Mouse (Mus musculus) embryonic facial prominence, embryonic 13.5 days (tissue): ENCODE results near the gene Tube1. TPM values are rescaled to one million over a fixed set of nuclear protein-coding genes. Genes with fewer than 3 reads are reported as not detected.

ENCODE experiments used
- ATAC-seq: fragments of 200-750 bp; cut with Nextera tagmentation; 2 replicates; pipeline ENCODE4 v1.8.0; 2017; ENCODE audit warnings: low read depth; ENCODE audit not compliant: insufficient number of reproducible peaks, insufficient read depth, low FRiP score, low TSS enrichment
- H3K27ac ChIP-seq: fragments of 300-500 bp; sonication (generic); 2 replicates; pipeline ENCODE4 v1.5.1; 2015; ENCODE audit warnings: moderate library complexity, mild to moderate bottlenecking, inconsistent platforms
- H3K27me3 ChIP-seq: fragments of 300-500 bp; sonication (generic); 2 replicates; pipeline ENCODE4 v1.6.1; 2015; ENCODE audit warnings: mild to moderate bottlenecking, inconsistent platforms
- H3K36me3 ChIP-seq: fragments of 300-500 bp; sonication (generic); 2 replicates; pipeline ENCODE4 v1.6.1; 2015; ENCODE audit warnings: mild to moderate bottlenecking, inconsistent platforms
- H3K4me1 ChIP-seq: fragments of 300-500 bp; sonication (generic); 2 replicates; pipeline ENCODE4 v1.6.1; 2015; ENCODE audit warnings: inconsistent platforms
- H3K4me2 ChIP-seq: fragments of 300-500 bp; sonication (generic); 2 replicates; pipeline ENCODE4 v1.6.1; 2015; ENCODE audit warnings: moderate library complexity, mild to moderate bottlenecking, inconsistent platforms
- H3K4me3 ChIP-seq: fragments of 300-500 bp; sonication (generic); 2 replicates; pipeline ENCODE4 v1.5.1; 2015; ENCODE audit warnings: mild to moderate bottlenecking, inconsistent platforms
- H3K9ac ChIP-seq: fragments of 300-500 bp; sonication (generic); 2 replicates; pipeline ENCODE4 v1.6.1; 2015; ENCODE audit warnings: mild to moderate bottlenecking, inconsistent platforms
- H3K9me3 ChIP-seq: fragments of 300-500 bp; sonication (generic); 2 replicates; pipeline ENCODE4 v1.6.1; 2016; ENCODE audit warnings: inconsistent platforms
- WGBS: fragments of 180-500 bp; shearing (Covaris S2); methylation state at CpG from one replicate; pipeline ENCODE4 v1.1.7; 2015; ENCODE audit warnings: mixed read lengths; 5-methylcytosine and 5-hydroxymethylcytosine counted together
- polyA plus RNA-seq: library from polyadenylated mRNA; unstranded; fragments of >200 nt; fragmentation: Nextera tagmentation; extraction: Ambion mirVana; gene quantifications from 2 replicates; pipeline ENCODE4 v1.2.1, GENCODE M21; 2015

The Tube1 gene
- polyA plus RNA-seq: 19.3 and 19.6 TPM in 2 replicates

DNA sequence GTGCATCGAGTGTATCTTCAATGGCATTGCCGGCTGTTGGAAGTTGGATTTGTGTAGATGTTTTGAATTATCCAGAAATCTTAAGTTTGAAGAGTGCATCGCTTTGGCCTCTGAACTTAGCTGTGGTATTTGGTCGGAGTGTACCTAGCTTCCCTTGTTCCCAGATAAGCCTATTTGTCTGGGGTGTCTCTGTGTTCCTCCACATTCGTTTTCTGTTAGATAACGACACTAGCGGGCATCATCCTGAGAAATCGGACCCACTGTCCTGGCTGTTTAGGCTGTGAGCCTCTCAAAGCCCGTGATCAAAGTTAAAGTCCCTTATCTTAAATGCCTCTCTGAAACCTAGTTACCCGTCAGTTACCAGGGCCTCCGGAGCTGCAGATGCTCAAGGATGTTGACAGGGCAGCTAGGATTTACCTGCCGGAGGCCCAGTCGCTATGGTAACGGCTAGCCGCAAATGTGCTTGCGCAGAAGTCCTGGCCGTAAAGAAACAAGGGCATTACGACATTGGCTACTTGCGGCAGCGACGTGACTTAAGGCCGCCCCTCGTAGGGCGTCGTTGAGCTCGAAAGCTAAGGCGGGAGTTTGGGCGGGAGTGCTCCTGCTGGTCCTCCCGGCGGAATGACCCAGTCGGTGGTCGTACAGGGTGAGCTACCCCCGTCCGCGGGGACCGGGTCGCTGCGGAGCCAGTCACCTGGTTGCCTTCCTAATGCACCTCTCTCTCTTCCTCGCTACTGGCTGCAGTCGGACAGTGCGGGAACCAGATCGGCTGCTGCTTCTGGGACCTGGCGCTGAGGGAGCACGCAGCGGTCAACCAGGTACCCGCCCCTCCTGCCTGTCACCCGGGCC, at the start of gene Tube1, which contains the start of gene Fam229b:
Gene Tube1, plus strand, starts transcription at position 515 of the 849 bp plus-strand sequence.
Gene Fam229b, minus strand, starts transcription at position 453 of the 849 bp plus-strand sequence.
- Histone ChIP-seq H3K4me3 (peak within 1 kb of the TSS; percentile 78), H3K27ac (peak within 1 kb of the TSS; percentile 23; the same call in 1 of the 2 replicates), H3K9ac (peak within 1 kb of the TSS; percentile 84), H3K4me2 (peak within 1 kb of the TSS; percentile 82), H3K4me1 (peaks cover 19% of the 10 kb centered on the region), H3K9me3 (no peaks in the 10 kb centered on the region), H3K36me3 (peaks cover 16% of the 10 kb centered on the region), H3K27me3 (no peaks in the 10 kb centered on the region)
- 4% methylated on average over 47 of the region's 47 CpGs for WGBS
- ATAC-seq: peak; percentile 78

DNA sequence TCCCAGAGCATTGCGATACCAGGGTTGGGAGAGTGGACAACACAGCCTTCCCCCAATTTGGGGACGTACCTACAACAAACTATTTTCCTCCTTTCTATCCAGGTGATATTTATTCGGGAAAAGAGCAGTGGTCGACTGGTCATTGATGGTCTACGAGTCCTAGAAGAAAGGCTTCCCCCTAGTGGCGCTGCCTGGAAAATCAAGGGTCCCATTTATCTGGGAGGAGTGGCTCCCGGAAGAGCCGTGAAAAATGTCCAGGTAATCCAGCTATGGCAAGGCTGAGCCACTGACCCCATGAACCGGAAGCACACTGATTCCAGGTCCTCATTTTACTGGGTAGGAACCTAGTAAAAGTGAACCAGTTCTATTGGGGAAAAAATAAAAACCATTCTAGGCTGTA, 36.8 kb upstream of the Tube1 start:
- ATAC-seq: no peak
- Histone ChIP-seq H3K36me3 (peaks cover 62% of the 10 kb centered on the region), H3K9ac (no peak overlapping the region), H3K27me3 (no peaks in the 10 kb centered on the region), H3K4me3 (no peak overlapping the region), H3K4me1 (no peaks in the 10 kb centered on the region), H3K9me3 (no peaks in the 10 kb centered on the region), H3K4me2 (no peak overlapping the region), H3K27ac (no peak overlapping the region)
- 81% methylated on average over 9 of the region's 9 CpGs for WGBS

DNA sequence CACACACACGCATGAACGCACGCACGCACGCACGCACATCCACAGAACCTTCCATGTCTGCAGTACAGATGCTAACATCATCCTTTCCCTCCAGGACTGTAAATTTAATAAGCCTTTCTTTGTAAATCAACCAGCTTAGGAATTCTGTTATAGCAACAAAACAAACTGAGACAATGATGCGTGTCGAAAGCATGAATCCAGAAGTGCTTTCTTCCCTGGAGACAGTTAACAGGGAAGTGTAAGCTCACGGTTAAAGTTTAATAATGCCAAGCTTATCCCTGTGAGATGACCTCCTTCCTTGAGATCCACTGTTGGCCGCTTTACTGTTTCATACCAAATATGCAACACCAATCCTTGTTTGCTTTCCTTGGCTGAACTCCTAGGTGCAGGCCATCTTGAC, 35.0 kb upstream of the Tube1 start:
- Histone ChIP-seq H3K27ac (no peak overlapping the region), H3K9ac (no peak overlapping the region), H3K36me3 (peaks cover 71% of the 10 kb centered on the region), H3K4me2 (no peak overlapping the region), H3K4me1 (no peaks in the 10 kb centered on the region), H3K4me3 (no peak overlapping the region), H3K27me3 (no peaks in the 10 kb centered on the region), H3K9me3 (no peaks in the 10 kb centered on the region)
- 89% methylated on average over 10 of the region's 10 CpGs for WGBS
- no peak for ATAC-seq

- no peaks in the 10 kb centered on the region for H3K4me1 ChIP-seq
- ATAC-seq: no peak
- no peak overlapping the region for H3K4me3 ChIP-seq
- no peaks in the 10 kb centered on the region for H3K27me3 ChIP-seq
- no peak overlapping the region for H3K9ac ChIP-seq
- no peak overlapping the region for H3K27ac ChIP-seq
- WGBS: 90% methylated on average over 8 of the region's 8 CpGs
- H3K9me3 ChIP-seq: no peaks in the 10 kb centered on the region
- H3K4me2 ChIP-seq: no peak overlapping the region
- H3K36me3 ChIP-seq: peaks cover 62% of the 10 kb centered on the region
These were observed 28.9 kb upstream of the Tube1 start for GRCm38 (mm10) chr10:39104803-39105449.

GRCm38 (mm10) chr10:39106413-39106812, 27.4 kb upstream of the Tube1 start:
- H3K4me1 ChIP-seq: no peaks in the 10 kb centered on the region
- peaks cover 73% of the 10 kb centered on the region for H3K36me3 ChIP-seq
- ATAC-seq: no peak
- no peak overlapping the region for H3K4me3 ChIP-seq
- H3K9ac ChIP-seq: no peak overlapping the region
- H3K4me2 ChIP-seq: no peak overlapping the region
- no peaks in the 10 kb centered on the region for H3K27me3 ChIP-seq
- 62% methylated on average over 3 of the region's 3 CpGs for WGBS
- H3K27ac ChIP-seq: no peak overlapping the region
- no peaks in the 10 kb centered on the region for H3K9me3 ChIP-seq

DNA sequence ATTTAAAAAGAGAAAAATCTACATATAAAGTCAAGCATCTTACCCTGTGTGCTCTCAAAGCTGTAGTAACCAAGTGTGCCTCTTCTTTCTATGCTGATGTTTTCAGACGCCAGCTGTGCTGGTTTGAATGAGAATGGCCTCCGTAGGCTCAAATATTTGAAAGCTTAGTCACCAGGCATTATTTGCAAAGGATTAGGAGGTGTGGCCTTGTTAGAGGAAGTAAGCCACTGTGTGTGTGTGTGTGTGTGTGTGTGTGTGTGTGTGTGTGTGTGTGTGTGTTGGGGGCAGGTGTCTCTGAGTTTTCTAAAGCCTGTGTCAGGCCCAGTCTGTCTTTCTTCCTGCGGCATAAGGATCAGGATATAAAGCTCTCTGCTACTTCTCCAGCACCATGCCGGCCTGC, 26.8 kb upstream of the Tube1 start:
- H3K4me1 ChIP-seq: no peaks in the 10 kb centered on the region
- peaks cover 74% of the 10 kb centered on the region for H3K36me3 ChIP-seq
- no peak overlapping the region for H3K9ac ChIP-seq
- H3K27me3 ChIP-seq: no peaks in the 10 kb centered on the region
- H3K4me2 ChIP-seq: no peak overlapping the region
- H3K4me3 ChIP-seq: no peak overlapping the region
- 53% methylated on average over 4 of the region's 4 CpGs for WGBS
- no peak overlapping the region for H3K27ac ChIP-seq
- no peak for ATAC-seq
- no peaks in the 10 kb centered on the region for H3K9me3 ChIP-seq

DNA sequence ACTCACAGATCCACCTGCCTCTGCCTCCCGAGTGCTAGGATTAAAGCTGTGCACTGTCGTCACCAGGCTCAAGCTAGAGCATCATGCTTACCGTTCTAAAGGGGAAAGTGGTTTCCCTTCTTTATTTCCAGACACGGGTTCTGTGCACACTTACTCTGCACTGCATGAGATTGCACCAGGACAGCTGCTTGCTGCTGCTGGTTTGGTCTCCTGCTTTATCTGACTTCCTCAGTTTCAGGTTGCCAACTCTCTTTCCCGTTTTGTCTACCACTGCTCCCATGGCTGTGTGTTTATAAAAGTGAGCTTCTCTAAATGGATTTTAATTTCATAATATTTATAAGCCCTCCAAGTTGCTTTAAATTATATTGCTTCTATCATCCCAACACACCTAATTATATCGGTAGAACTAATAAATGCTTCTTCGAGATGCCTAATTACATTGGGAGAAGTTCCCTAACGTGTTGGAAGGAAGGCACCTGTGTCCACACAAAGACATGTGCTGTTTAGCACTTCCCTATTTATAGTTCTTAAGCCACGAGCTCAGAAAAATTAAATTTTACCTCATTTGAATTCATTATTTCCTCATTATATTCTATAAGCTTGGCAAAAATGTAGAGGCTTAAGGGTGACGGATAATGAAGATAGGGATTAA, 24.8 kb upstream of the Tube1 start:
- no peak overlapping the region for H3K9ac ChIP-seq
- H3K4me3 ChIP-seq: no peak overlapping the region
- 80% methylated on average over 10 of the region's 10 CpGs for WGBS
- ATAC-seq: no peak
- no peaks in the 10 kb centered on the region for H3K4me1 ChIP-seq
- H3K27me3 ChIP-seq: no peaks in the 10 kb centered on the region
- H3K36me3 ChIP-seq: peaks cover 58% of the 10 kb centered on the region
- H3K9me3 ChIP-seq: no peaks in the 10 kb centered on the region
- no peak overlapping the region for H3K4me2 ChIP-seq
- H3K27ac ChIP-seq: no peak overlapping the region

DNA sequence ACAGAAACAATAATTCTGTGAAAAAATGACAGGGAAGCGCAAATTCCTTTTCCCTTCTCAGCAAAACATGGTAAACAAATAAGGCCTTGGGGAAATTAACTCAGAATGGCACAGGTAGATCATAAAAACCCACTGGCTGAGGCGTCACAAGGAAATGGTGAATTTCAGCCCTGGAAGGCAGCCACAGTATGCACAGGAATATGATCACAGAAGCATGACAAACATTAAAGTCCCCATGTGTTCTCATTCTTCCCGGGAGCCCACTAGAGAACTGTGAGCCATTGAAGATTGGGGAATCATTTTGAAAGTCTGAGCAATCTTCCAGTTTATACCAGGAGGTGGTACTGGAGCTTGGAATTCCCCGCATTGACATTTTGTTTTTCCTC, 24.3 kb upstream of the Tube1 start:
- 64% methylated on average over 4 of the region's 4 CpGs for WGBS
- no peaks in the 10 kb centered on the region for H3K9me3 ChIP-seq
- H3K9ac ChIP-seq: no peak overlapping the region
- H3K4me3 ChIP-seq: no peak overlapping the region
- no peak overlapping the region for H3K27ac ChIP-seq
- ATAC-seq: no peak
- no peaks in the 10 kb centered on the region for H3K27me3 ChIP-seq
- no peaks in the 10 kb centered on the region for H3K4me1 ChIP-seq
- H3K4me2 ChIP-seq: no peak overlapping the region
- H3K36me3 ChIP-seq: peaks cover 58% of the 10 kb centered on the region

- Histone ChIP-seq H3K9me3 (no peaks in the 10 kb centered on the region), H3K9ac (no peak overlapping the region), H3K36me3 (no peaks in the 10 kb centered on the region), H3K4me1 (no peaks in the 10 kb centered on the region), H3K27me3 (no peaks in the 10 kb centered on the region), H3K4me2 (no peak overlapping the region), H3K4me3 (no peak overlapping the region), H3K27ac (no peak overlapping the region)
- WGBS: 31% methylated on average over 4 of the region's 4 CpGs
- ATAC-seq: no peak
These were observed 12.4 kb upstream of the Tube1 start for GRCm38 (mm10) chr10:39121412-39121811.

DNA sequence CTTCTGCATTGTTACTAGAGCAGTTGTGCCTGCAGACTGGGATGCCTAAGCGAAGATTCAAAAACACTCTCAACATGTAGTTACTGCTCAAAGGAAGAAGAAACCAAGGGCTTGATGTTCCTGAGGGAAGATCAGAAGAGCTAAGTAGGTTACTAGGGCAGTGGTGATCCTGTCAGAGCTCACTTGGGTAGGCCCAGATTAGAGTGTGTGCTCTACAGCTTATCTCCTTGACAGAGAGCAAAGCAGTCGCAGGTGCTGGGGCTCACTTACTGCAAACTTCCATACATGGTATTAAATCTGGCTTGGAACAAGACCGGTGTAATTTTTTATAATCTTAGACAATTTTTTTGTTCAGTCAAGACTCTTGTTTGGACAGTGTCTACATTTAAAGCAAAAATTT, 4.0 kb downstream of the Tube1 start:
- peaks cover 19% of the 10 kb centered on the region for H3K4me1 ChIP-seq
- 99% methylated on average over 3 of the region's 3 CpGs for WGBS
- H3K9ac ChIP-seq: no peak overlapping the region
- H3K36me3 ChIP-seq: peaks cover 45% of the 10 kb centered on the region
- no peaks in the 10 kb centered on the region for H3K27me3 ChIP-seq
- H3K4me3 ChIP-seq: no peak overlapping the region
- H3K4me2 ChIP-seq: no peak overlapping the region
- H3K9me3 ChIP-seq: no peaks in the 10 kb centered on the region
- no peak for ATAC-seq
- no peak overlapping the region for H3K27ac ChIP-seq

GRCm38 (mm10) chr10:39138761-39139160, 5.0 kb downstream of the Tube1 start:
- no peak overlapping the region for H3K27ac ChIP-seq
- WGBS: 84% methylated on average over 6 of the region's 6 CpGs

More at GRCm38 (mm10) chr10:39138761-39139160, 5.0 kb downstream of the Tube1 start:
- no peaks in the 10 kb centered on the region for H3K27me3 ChIP-seq
- peaks cover 53% of the 10 kb centered on the region for H3K36me3 ChIP-seq
- no peak overlapping the region for H3K4me2 ChIP-seq
- H3K4me1 ChIP-seq: peaks cover 19% of the 10 kb centered on the region
- no peak overlapping the region for H3K9ac ChIP-seq
- H3K4me3 ChIP-seq: no peak overlapping the region
- no peaks in the 10 kb centered on the region for H3K9me3 ChIP-seq
- no peak for ATAC-seq
